Mouse (Mus musculus): ENCODE results near the gene Pelp1. TPM values are rescaled to one million over a fixed set of nuclear protein-coding genes. Genes with fewer than 3 reads are reported as not detected.

Gene Pelp1
- total and polyA plus RNA-seq, 2 experiments from 2014 or later, result 25.5 to 33.7 TPM

- Histone ChIP-seq H3K9me3 (ENCODE audit: low read length) (no peaks in the 10 kb centered on the region), H3K36me3 (ENCODE audit: insufficient read depth, low read length) (peaks cover 41% of the 10 kb centered on the region), H3K27ac (no peak overlapping the region), H3K4me1 (ENCODE audit: insufficient read depth, low read length) (peaks cover 12% of the 10 kb centered on the region), H3K9ac (replicated peaks; ENCODE audit: low read length) (no peak overlapping the region), H3K4me3 (ENCODE audit: low read length) (no peak overlapping the region), H3K27me3 (ENCODE audit: insufficient read depth, low read length) (no peaks in the 10 kb centered on the region), H3K4me2 (ENCODE audit: low read depth, low read length) (no peak overlapping the region)
- TF ChIP-seq CTCF (IDR thresholded peaks at IDR 0.05; ENCODE audit: low read depth), result no peak
- 88% methylated on average over 6 of the region's 6 CpGs for WGBS
- ATAC-seq (no peak), DNase-seq (ENCODE audit: low spot score) (no peak)
Measured at GRCm38 (mm10) chr11:70437426-70437825, 27.6 kb upstream of the Pelp1 start.

DNA sequence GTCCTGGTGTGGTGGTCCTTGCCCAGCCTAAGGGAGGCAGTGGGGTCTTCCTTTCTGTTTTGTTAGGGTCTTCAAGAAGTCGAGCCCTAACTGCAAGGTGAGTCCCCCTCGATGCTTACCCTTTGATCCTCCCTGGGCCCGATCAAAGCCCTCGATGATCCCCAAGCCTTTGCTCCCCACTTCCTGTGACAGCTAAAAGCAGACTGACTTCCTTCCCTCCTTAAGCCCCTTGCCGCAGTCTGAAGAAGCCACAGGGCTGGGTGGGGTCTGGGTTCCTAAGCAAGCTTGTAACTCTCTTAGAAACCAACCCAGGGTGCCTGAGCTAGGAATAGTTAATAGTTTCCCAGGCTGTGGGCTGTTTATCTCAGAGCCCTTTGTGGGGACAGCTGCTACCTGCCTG, 25.6 kb upstream of the Pelp1 start:
- Histone ChIP-seq H3K27ac (no peak overlapping the region), H3K4me1 (ENCODE audit: insufficient read depth, low read length) (peaks cover 16% of the 10 kb centered on the region), H3K4me3 (ENCODE audit: low read length) (no peak overlapping the region), H3K4me2 (ENCODE audit: low read depth, low read length) (no peak overlapping the region), H3K9ac (replicated peaks; ENCODE audit: low read length) (no peak overlapping the region), H3K27me3 (ENCODE audit: insufficient read depth, low read length) (no peaks in the 10 kb centered on the region), H3K36me3 (ENCODE audit: insufficient read depth, low read length) (peaks cover 38% of the 10 kb centered on the region), H3K9me3 (ENCODE audit: low read length) (no peaks in the 10 kb centered on the region)
- ATAC-seq, result no peak
- 85% methylated on average over 5 of the region's 5 CpGs for WGBS
- DNase-seq (ENCODE audit: low spot score), result no peak
- no peak for TF ChIP-seq CTCF (IDR thresholded peaks at IDR 0.05; ENCODE audit: low read depth)

DNA sequence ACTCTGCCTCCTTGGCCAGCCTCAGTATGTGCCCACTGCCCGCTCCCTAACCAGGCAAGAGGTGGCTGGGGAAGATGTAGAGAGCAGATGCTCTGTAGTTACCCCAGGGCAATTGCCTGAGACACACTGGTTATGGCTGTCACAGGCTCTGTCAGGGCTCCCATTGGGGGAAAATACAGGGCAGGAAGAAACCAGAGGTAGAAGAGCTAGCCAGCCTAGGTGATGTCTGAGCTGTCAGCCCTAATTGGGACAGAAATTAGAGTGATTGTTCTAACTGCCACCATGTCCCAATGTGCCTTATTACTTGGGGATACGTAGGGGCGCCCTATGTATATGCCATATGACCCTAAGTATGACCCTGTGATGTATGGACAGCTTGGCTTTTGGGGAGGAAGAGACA, 24.1 kb upstream of the Pelp1 start:
- H3K4me2 ChIP-seq (ENCODE audit: low read depth, low read length), result peak overlapping the region; percentile 78
- H3K27me3 ChIP-seq (ENCODE audit: insufficient read depth, low read length), result no peaks in the 10 kb centered on the region
- ATAC-seq, result no peak
- H3K36me3 ChIP-seq (ENCODE audit: insufficient read depth, low read length), result peaks cover 23% of the 10 kb centered on the region
- no peak overlapping the region for H3K27ac ChIP-seq
- peak overlapping the region; percentile 88 for H3K9ac ChIP-seq (replicated peaks; ENCODE audit: low read length)
- TF ChIP-seq CTCF (IDR thresholded peaks at IDR 0.05; ENCODE audit: low read depth), result no peak
- peaks cover 16% of the 10 kb centered on the region for H3K4me1 ChIP-seq (ENCODE audit: insufficient read depth, low read length)
- DNase-seq (ENCODE audit: low spot score), result no peak
- H3K9me3 ChIP-seq (ENCODE audit: low read length), result no peaks in the 10 kb centered on the region
- WGBS, result 88% methylated on average over 3 of the region's 3 CpGs
- H3K4me3 ChIP-seq (ENCODE audit: low read length), result peak overlapping the region; percentile 87; the same call in 1 of the 2 replicates

DNA sequence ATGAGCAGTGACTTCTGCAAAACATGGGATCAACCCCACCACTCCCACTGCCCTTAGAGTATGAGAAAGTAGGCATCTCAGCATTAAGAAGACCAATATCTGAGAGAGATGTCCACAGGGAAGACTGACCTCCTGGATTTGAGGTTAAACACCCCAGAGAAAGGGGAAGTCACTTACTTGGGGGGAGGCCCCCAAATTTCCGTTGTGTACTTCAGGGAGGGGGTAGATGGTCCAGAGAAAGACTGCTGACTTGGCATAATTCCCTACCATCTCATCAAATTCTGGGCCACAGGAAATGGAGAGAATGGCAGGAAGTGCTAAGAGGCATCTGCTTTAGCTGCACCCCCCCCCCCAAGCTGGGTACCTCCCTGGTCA, 23.7 kb upstream of the Pelp1 start:
- DNase-seq (ENCODE audit: low spot score) (no peak), ATAC-seq (no peak)
- peaks cover 19% of the 10 kb centered on the region for H3K36me3 ChIP-seq (ENCODE audit: insufficient read depth, low read length)
- peak overlapping the region; percentile 87 for H3K4me3 ChIP-seq (ENCODE audit: low read length)
- no peak for TF ChIP-seq CTCF (IDR thresholded peaks at IDR 0.05; ENCODE audit: low read depth)
- H3K9me3 ChIP-seq (ENCODE audit: low read length), result no peaks in the 10 kb centered on the region
- no peaks in the 10 kb centered on the region for H3K27me3 ChIP-seq (ENCODE audit: insufficient read depth, low read length)
- H3K4me2 ChIP-seq (ENCODE audit: low read depth, low read length), result peak overlapping the region; percentile 78
- peak overlapping the region; percentile 91; the same call in 1 of the 2 replicates for H3K27ac ChIP-seq
- 74% methylated on average over 1 of the region's 1 CpGs for WGBS
- H3K4me1 ChIP-seq (ENCODE audit: insufficient read depth, low read length), result peaks cover 16% of the 10 kb centered on the region
- H3K9ac ChIP-seq (replicated peaks; ENCODE audit: low read length), result peak overlapping the region; percentile 88

GRCm38 (mm10) chr11:70432895-70433568, 23.2 kb upstream of the Pelp1 start:
- Histone ChIP-seq H3K4me1 (ENCODE audit: insufficient read depth, low read length) (peaks cover 16% of the 10 kb centered on the region), H3K4me2 (ENCODE audit: low read depth, low read length) (peak overlapping the region; percentile 78), H3K27ac (peak overlapping the region; percentile 91), H3K36me3 (ENCODE audit: insufficient read depth, low read length) (peaks cover 19% of the 10 kb centered on the region), H3K9me3 (ENCODE audit: low read length) (no peaks in the 10 kb centered on the region), H3K27me3 (ENCODE audit: insufficient read depth, low read length) (no peaks in the 10 kb centered on the region), H3K9ac (replicated peaks; ENCODE audit: low read length) (peak overlapping the region; percentile 88), H3K4me3 (ENCODE audit: low read length) (peak overlapping the region; percentile 87)
- DNase-seq (ENCODE audit: low spot score), result peak; percentile 62
- ATAC-seq, result peak; percentile 24
- TF ChIP-seq CTCF (IDR thresholded peaks at IDR 0.05; ENCODE audit: low read depth), result no peak
- WGBS, result 7% methylated on average over 15 of the region's 15 CpGs

DNA sequence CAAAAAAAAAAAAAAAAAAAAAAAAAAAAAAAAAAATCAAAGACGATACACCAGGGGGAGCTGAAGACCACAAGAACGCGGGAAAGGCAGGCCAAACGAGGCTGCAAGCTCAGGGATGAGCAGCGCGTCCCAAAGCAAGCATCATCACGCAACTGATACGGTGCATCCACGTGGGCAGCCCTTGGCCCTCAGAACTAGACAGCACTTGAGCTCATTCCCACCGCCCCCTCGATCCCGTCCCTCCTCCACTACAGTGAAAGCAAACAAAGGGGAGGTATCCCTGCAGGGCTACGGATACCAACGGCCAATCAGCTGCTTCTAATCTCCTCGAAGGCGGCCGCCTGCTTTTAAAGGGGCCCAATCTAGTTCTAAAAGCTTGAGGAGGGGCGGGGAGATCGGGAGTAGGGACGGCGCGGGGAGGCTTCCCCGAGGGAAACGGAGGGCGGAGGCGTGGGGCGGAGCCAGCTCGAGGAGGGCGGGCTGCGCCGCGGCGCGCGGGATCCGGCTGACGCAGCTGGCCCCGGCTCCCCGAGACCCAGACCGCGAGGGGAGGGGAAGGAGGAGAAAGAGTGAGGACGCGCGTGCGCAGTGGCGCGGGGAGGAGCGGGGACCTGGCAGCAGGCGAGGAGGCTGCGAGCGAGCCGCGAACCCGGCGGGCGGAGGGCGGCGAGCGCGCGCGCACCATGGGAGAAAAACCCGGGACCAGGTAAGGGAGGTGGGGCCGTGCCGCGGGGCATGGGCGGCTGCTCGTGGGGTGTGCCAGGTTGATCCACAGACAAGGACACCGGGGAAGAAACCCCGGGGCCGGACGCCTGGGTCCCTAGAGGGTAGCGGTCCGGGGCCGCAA, 22.4 kb upstream of the Pelp1 start, which contains the start of gene Arrb2:
TSS of gene Arrb2 (plus strand) at position 588 of the 847 bp plus-strand sequence.
- Histone ChIP-seq H3K27ac (peak within 1 kb of the TSS; percentile 91), H3K9ac (replicated peaks; ENCODE audit: low read length) (peak within 1 kb of the TSS; percentile 88), H3K36me3 (ENCODE audit: insufficient read depth, low read length) (peaks cover 17% of the 10 kb centered on the region), H3K4me2 (ENCODE audit: low read depth, low read length) (peak within 1 kb of the TSS; percentile 78), H3K9me3 (ENCODE audit: low read length) (no peaks in the 10 kb centered on the region), H3K4me1 (ENCODE audit: insufficient read depth, low read length) (peaks cover 16% of the 10 kb centered on the region), H3K4me3 (ENCODE audit: low read length) (peak within 1 kb of the TSS; percentile 87), H3K27me3 (ENCODE audit: insufficient read depth, low read length) (no peaks in the 10 kb centered on the region)
- DNase-seq (ENCODE audit: low spot score) (peak; percentile 98), ATAC-seq (peak; percentile 96)
- under 1% methylated on average over 61 of the region's 75 CpGs for whole genome bisulfite sequencing
- peak; percentile 74 for TF ChIP-seq CTCF (IDR thresholded peaks at IDR 0.05; ENCODE audit: low read depth)
